Mouse (Mus musculus) kidney, postnatal 0 days (tissue): ENCODE measurements around the gene Snhg11. TPM values are rescaled to one million over a fixed set of nuclear protein-coding genes. Genes with fewer than 3 reads are reported as not detected.

ENCODE experiments used
- ATAC-seq: fragments of 200-750 bp; cut with Nextera tagmentation; replicated peaks from 2 replicates; pipeline ENCODE4 v1.8.0; 2017; ENCODE audit warnings: low read depth, moderate number of reproducible peaks, moderate TSS enrichment, moderate library complexity; ENCODE audit not compliant: low FRiP score
- DNase-seq: peaks from one replicate; pipeline ENCODE4 v3.0.0-alpha.2; 2016; ENCODE audit warnings: low spot score
- H3K27ac ChIP-seq: fragments of 300-500 bp; sonication (generic); 2 replicates; pipeline ENCODE4 v1.5.1; 2014; ENCODE audit warnings: mild to moderate bottlenecking
- H3K27me3 ChIP-seq: fragments of 300-500 bp; sonication (generic); 2 replicates; pipeline ENCODE4 v1.6.1; 2014; ENCODE audit warnings: low read length, mixed read lengths; ENCODE audit not compliant: insufficient read depth
- H3K36me3 ChIP-seq: fragments of 300-500 bp; sonication (generic); 2 replicates; pipeline ENCODE4 v1.6.1; 2014; ENCODE audit warnings: low read length, mixed read lengths; ENCODE audit not compliant: insufficient read depth
- H3K4me1 ChIP-seq: fragments of 300-500 bp; sonication (generic); replicated peaks from 2 replicates; pipeline ENCODE4 v1.6.1; 2014; ENCODE audit warnings: antibody characterized with exemption, low read length, mixed read lengths; ENCODE audit not compliant: insufficient read depth
- H3K4me2 ChIP-seq: fragments of 300-500 bp; sonication (generic); 2 replicates; pipeline ENCODE4 v1.6.1; 2014; ENCODE audit warnings: mild to moderate bottlenecking, low read length, moderate library complexity, mixed read lengths
- H3K4me3 ChIP-seq: fragments of 300-500 bp; sonication (generic); replicated peaks from 2 replicates; pipeline ENCODE4 v1.5.1; 2014; ENCODE audit warnings: low read depth, low read length
- H3K9ac ChIP-seq: fragments of 300-500 bp; sonication (generic); 2 replicates; pipeline ENCODE4 v1.6.1; 2014; ENCODE audit warnings: low read depth, low read length
- H3K9me3 ChIP-seq: fragments of 300-500 bp; sonication (generic); replicated peaks from 2 replicates; pipeline ENCODE4 v1.6.1; 2016; ENCODE audit warnings: low read length, inconsistent platforms, mixed read lengths
- CTCF ChIP-seq: IDR thresholded peaks from 2 replicates; pipeline ENCODE4 v1.5.1; 2016; ENCODE audit warnings: antibody characterized with exemption, low read depth, mild to moderate bottlenecking, moderate library complexity
- WGBS: fragments of 180-500 bp; shearing (Covaris S2); extraction: QIAGEN DNeasy Blood & Tissue Kit; methylation state at CpG from one replicate; pipeline ENCODE4 v1.1.7; 2014; 5-methylcytosine and 5-hydroxymethylcytosine counted together
- polyA plus RNA-seq: library from polyadenylated mRNA; unstranded; fragments of >200 nt; fragmentation: Nextera tagmentation; extraction: Ambion mirVana; gene quantifications from 2 replicates; pipeline ENCODE4 v1.2.1, GENCODE M21; 2015

The Snhg11 gene
- polyA plus RNA-seq, 1 experiment from 2014 or later: 2.9 TPM

GRCm38 (mm10) chr2:158413240-158413639 lies 37.8 kb downstream of the Snhg11 start:
- Histone ChIP-seq H3K27ac (no peak overlapping the region), H3K4me2 (no peak overlapping the region), H3K9me3 (no peaks in the 10 kb centered on the region), H3K27me3 (no peaks in the 10 kb centered on the region), H3K4me1 (0 out of 2 replicates have a peak, but pooled peaks cover 4% of the 10 kb centered on the region), H3K36me3 (no peaks in the 10 kb centered on the region), H3K4me3 (no peak overlapping the region), H3K9ac (no peak overlapping the region)
- ATAC-seq (no peak), DNase-seq (no peak)
- TF ChIP-seq CTCF: no peak
- 72% methylated on average over 2 of the region's 2 CpGs for WGBS

GRCm38 (mm10) chr2:158415826-158416225 lies 40.4 kb downstream of the Snhg11 start:
- H3K4me2 ChIP-seq: no peak overlapping the region
- no peak overlapping the region for H3K4me3 ChIP-seq
- no peaks in the 10 kb centered on the region for H3K36me3 ChIP-seq
- H3K9me3 ChIP-seq: no peaks in the 10 kb centered on the region
- ATAC-seq (no peak), DNase-seq (no peak)
- no peaks in the 10 kb centered on the region for H3K27me3 ChIP-seq
- TF ChIP-seq CTCF: no peak
- H3K4me1 ChIP-seq: 0 out of 2 replicates have a peak, but pooled peaks cover 2% of the 10 kb centered on the region
- H3K9ac ChIP-seq: no peak overlapping the region
- 65% methylated on average over 1 of the region's 1 CpGs for WGBS
- no peak overlapping the region for H3K27ac ChIP-seq

GRCm38 (mm10) chr2:158418663-158419062 lies 43.2 kb downstream of the Snhg11 start:
- WGBS: 65% methylated on average over 1 of the region's 1 CpGs
- ATAC-seq: no peak
- Histone ChIP-seq H3K36me3 (0 out of 2 replicates have a peak, but pooled peaks cover 6% of the 10 kb centered on the region), H3K9me3 (no peaks in the 10 kb centered on the region), H3K9ac (no peak overlapping the region), H3K4me1 (no peaks in the 10 kb centered on the region), H3K27ac (no peak overlapping the region), H3K27me3 (no peaks in the 10 kb centered on the region), H3K4me2 (no peak overlapping the region), H3K4me3 (no peak overlapping the region)
- DNase-seq: no peak
- TF ChIP-seq CTCF: no peak

Other genes with a start within 250 kb of the Snhg11 start
- 26.9 and 31.7 TPM in 2 replicates for gene Tgm2, start 229.2 kb upstream of the Snhg11 start, polyA plus RNA-seq
- 4.0 and 4.7 TPM in 2 replicates for gene D630003M21Rik, start 146.4 kb upstream of the Snhg11 start, polyA plus RNA-seq
- 0.08 and 0.12 TPM in 2 replicates for gene Bpi, start 117.5 kb upstream of the Snhg11 start, polyA plus RNA-seq
- gene Lbp, start 69.1 kb upstream of the Snhg11 start, polyA plus RNA-seq: 32.1 and 34.6 TPM in 2 replicates
- gene Ralgapb, start 34.2 kb downstream of the Snhg11 start, polyA plus RNA-seq: 13.9 and 17.6 TPM in 2 replicates
- gene Adig, start 127.0 kb downstream of the Snhg11 start, polyA plus RNA-seq: not detected in 2 replicates
- 0.74 and 0.89 TPM in 2 replicates for gene Arhgap40, start 137.2 kb downstream of the Snhg11 start, polyA plus RNA-seq
- gene Slc32a1, start 235.1 kb downstream of the Snhg11 start, polyA plus RNA-seq: not detected in 2 replicates
- gene Actr5, start 249.2 kb downstream of the Snhg11 start, polyA plus RNA-seq: 7.1 and 9.1 TPM in 2 replicates